Mouse (Mus musculus) olfactory bulb, adult 2 months (tissue): ENCODE data around the gene Btg2. TPM values are rescaled to one million over a fixed set of nuclear protein-coding genes. Genes with fewer than 3 reads are reported as not detected.

Experiments
- H3K27ac ChIP-seq: fragments of 200-500 bp; 2 replicates; pipeline ENCODE4 v1.5.1; 2012; ENCODE audit warnings: low read depth, low read length; ENCODE audit not compliant: insufficient read depth
- H3K4me1 ChIP-seq: fragments of 200-500 bp; 2 replicates; pipeline ENCODE4 v1.6.1; 2012; ENCODE audit warnings: low read length; ENCODE audit not compliant: control insufficient read depth, insufficient read depth
- H3K4me3 ChIP-seq: fragments of 200-500 bp; 2 replicates; pipeline ENCODE4 v1.5.1; 2012; ENCODE audit warnings: mild to moderate bottlenecking, low read depth, low read length, moderate library complexity; ENCODE audit not compliant: insufficient read depth
- CTCF ChIP-seq: fragments of 200-500 bp; IDR thresholded peaks from 2 replicates; pipeline ENCODE4 v1.5.1; 2012; ENCODE audit warnings: low read depth, mild to moderate bottlenecking, low read length, moderate library complexity; ENCODE audit not compliant: insufficient read depth
- POLR2A ChIP-seq: fragments of 200-500 bp; IDR thresholded peaks from 2 replicates; pipeline ENCODE4 v1.6.1; 2012; ENCODE audit warnings: mild to moderate bottlenecking, low read depth, low read length, moderate library complexity; ENCODE audit not compliant: insufficient read depth
- WGBS: fragments of 180-500 bp; shearing (Covaris S2); methylation state at CpG from one replicate; pipeline ENCODE4 v1.1.7; 2018; 5-methylcytosine and 5-hydroxymethylcytosine counted together
- polyA plus RNA-seq: library from polyadenylated mRNA; stranded (reverse); fragments of >200 nt; gene quantifications from 2 replicates; pipeline ENCODE4 v1.2.4, GENCODE M21; 2012; ENCODE audit warnings: low replicate concordance; ENCODE audit not compliant: missing spikeins, insufficient read depth, insufficient read length

Btg2 gene
- polyA plus RNA-seq, 1 experiment, result 111 TPM

DNA sequence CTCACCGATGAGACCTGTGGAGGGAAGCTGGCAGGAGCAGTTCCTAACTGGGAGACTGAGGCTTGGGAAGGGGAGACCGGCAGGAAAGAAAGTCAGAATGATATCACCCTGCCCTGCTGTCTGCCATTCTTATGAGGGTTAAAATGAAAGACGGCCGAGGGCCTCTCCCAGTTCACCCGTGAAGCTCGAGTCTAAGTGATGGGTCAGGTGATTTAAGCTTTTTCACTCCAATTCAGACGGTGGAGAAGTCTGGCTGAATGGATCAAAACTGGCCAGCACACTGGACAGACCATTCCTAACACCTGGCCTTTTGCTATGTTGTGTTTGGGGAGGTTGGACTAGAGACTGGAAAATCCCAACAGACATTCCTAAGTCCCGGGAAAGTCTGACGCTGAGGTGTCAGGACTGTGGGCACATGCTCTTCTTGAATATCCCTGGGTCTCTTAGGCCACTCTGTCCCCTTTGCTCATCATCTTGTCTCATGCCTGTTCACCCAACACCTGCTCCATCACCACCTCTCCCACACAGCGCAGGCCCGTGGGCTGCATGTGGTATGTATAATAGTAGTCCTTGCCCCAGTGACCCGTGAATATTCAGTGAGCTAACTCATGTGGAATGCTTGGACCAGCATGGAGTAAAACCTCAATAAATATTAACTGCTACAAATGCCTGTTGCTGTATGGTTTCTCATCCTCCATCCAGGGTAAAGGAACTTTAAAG, 20.8 kb upstream of the Btg2 start:
- TF ChIP-seq POLR2A (no peak), CTCF (no peak)
- H3K27ac ChIP-seq, result peak overlapping the region; percentile 87
- H3K4me3 ChIP-seq, result peak overlapping the region; percentile 50
- 34% methylated on average over 12 of the region's 12 CpGs for WGBS
- H3K4me1 ChIP-seq, result peaks cover 45% of the 10 kb centered on the region

DNA sequence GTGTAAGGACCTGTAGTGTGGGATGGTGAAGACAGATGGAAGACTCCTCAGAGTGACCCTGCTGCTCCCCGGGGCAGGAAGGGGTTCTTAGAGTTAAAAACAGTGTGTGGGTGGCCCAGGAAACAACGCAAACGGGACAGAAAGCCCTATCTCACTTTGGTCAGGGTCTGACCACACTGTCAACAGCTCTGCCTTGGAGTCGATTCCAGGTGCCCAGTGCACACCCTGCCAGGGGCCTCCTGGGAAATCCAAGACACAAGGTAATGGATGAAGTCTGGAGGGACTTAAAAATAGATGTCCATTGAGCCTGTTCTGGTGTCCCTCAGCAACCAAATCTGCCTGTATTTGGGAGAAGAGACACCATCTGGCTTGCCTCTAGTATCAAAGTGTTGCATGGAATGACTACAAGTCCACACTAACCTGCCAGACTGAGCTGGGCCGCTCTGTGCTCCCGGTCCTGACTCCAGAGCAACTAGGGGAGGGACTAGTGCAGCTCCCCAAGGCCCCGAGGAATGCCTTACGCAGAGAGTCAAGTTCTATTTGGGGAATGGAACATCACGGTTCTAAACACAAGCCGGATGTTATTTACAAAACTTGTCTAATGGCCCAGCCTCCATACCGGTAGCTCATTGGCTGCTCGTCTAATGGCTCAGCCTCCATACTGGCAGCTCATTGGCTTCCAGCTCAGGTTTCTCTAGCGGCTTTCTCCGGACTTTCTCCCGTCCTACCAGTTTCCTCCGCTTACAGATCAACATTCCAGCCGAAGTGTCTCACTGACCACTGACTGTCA, 20.0 kb upstream of the Btg2 start:
- TF ChIP-seq CTCF (no peak), POLR2A (0 out of 2 replicates have a peak, but pooled peaks have one; percentile 11)
- Histone ChIP-seq H3K4me3 (peak overlapping the region; percentile 50), H3K27ac (peak overlapping the region; percentile 91), H3K4me1 (peaks cover 48% of the 10 kb centered on the region)
- WGBS, result 13% methylated on average over 17 of the region's 17 CpGs

DNA sequence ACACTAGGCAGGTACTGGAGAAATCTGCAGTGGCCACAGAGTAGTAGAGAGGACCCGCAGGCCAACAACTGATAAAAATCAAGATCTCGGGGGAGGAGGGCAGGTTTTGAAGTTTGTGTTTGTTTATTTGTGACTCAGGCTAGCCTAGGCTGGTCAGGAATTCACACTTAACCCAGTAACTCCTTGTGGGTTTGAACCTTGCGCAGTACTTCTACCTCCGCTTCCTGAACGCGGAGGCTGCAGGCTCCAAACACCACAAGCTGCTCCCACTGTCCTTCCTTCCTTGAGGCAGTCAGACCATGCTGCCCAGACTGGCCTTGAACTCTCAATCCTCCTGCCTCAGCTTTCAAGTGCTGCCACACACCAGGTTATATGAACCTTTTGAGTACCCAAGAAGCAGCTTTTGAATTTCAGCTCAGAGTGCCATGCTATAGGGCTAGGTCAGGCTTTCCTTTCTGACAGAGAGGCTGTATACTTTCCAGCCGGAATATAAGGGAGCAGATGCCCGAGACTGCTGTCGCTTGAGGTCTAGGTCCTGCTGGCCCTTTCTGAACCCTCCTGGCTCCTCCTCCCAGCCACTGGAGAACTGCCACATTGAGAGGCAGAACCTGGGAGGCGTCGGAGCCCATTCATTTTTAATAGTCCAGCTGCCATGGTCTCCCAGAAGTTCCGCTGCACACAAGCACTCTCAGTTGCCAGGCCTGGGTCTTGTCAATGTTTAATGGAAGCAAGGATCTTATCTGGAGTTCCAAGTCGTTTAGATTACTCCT, 19.2 kb upstream of the Btg2 start:
- WGBS, result 65% methylated on average over 13 of the region's 13 CpGs

DNA sequence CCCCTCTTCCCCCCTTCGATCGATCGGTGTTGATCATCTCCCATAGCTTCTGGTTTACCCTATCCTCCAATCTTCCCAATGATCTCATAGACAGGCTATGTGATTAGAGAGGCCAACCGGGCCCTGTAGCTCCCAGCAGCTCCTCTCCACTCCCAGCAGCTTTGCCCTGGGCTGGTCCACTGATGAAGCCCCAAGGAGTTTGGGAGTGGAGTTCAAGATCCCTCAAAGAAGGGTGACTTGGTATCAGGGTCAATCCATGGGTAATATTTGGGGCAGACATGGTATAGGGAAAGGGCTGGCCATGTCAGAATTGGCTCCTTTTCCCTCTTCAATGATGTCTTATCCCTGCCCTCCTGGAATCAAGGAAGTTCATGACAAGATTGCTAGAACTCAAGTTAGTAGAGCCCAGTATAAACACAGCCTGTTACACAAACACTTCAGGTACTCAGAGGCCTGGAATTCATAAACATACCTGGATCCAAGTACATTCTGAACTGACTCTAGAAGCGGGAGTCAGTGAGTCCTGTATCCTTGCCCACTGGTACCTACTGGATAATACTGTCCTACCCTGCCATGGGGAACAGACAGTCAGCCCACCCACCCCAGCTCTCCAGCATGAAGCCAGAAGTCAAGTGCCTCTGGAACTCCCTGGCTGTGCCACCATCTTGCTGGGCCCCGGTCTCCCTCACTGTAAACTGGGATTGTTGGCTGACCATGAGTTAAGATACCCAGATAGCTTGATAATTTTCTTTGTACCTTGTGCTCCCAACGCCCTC, 18.3 kb upstream of the Btg2 start:
- 79% methylated on average over 7 of the region's 7 CpGs for WGBS
- Histone ChIP-seq H3K27ac (peak overlapping the region; percentile 62; the same call in 1 of the 2 replicates), H3K4me3 (no peak overlapping the region), H3K4me1 (peaks cover 64% of the 10 kb centered on the region)
- TF ChIP-seq CTCF (no peak), POLR2A (no peak)

More for the DNA sequence above, 19.2 kb upstream of the Btg2 start:
- Histone ChIP-seq H3K4me3 (no peak overlapping the region), H3K27ac (peak overlapping the region; percentile 91), H3K4me1 (peaks cover 56% of the 10 kb centered on the region)
- TF ChIP-seq CTCF (no peak), POLR2A (no peak)

DNA sequence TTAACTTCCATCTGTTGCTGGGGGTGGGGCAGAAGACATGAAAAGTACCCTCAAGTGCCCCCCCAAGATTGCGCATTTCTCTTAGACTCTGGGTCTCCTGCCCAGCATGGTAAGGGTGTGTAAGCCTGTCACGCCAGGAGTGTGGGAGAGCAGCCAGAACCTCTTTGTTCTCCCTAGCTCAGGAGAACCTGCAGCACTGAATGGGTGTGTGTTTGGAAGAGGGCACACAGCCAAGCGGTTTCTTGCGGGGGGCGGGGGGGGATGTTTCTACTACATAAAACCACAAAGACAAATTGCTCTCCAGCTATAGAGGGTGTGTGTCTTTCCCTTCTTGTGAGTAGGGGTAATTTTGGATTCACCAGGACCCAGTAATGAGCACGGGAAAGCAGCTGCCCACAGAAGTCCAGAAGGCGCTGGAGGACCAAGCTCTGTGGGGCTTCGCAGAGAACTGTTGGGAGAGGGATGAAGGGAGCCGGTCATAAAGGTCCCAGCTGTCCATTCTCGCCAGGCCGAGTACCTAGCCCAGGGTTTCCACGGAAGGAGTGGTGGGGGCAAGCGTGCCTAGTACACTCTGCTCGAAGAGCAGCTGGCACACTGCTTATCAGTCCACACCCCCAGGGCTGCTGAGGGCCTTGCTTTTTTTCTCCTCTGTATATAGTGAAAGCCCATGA, 17.5 kb upstream of the Btg2 start:
- 19% methylated on average over 14 of the region's 14 CpGs for WGBS
- no peak overlapping the region for H3K4me3 ChIP-seq
- H3K4me1 ChIP-seq, result peaks cover 64% of the 10 kb centered on the region
- TF ChIP-seq CTCF, result no peak
- no peak for TF ChIP-seq POLR2A
- peak overlapping the region; percentile 62; the same call in 1 of the 2 replicates for H3K27ac ChIP-seq

DNA sequence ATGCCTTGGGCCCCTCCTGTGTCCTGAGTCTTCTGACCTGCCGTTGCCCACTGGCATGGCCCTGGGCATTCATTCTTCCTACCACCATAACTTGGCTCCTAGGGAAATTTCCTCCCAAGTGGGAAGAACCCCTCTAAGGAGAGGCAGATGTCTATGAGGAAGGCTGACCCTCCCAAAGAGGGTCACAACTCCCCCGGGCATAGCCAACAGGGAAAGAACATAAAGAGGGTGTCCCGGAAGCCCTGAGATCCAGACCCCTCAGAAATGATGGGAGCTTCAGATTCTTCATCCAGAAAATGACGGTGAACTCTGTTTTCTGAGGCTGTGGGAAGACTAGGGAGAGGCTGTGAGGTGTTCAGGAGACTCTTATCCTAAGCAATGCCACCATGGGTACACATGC, 16.8 kb upstream of the Btg2 start:
- Histone ChIP-seq H3K27ac (no peak overlapping the region), H3K4me3 (no peak overlapping the region), H3K4me1 (peaks cover 64% of the 10 kb centered on the region)
- no peak for TF ChIP-seq POLR2A
- TF ChIP-seq CTCF, result no peak
- 68% methylated on average over 4 of the region's 4 CpGs for WGBS

DNA sequence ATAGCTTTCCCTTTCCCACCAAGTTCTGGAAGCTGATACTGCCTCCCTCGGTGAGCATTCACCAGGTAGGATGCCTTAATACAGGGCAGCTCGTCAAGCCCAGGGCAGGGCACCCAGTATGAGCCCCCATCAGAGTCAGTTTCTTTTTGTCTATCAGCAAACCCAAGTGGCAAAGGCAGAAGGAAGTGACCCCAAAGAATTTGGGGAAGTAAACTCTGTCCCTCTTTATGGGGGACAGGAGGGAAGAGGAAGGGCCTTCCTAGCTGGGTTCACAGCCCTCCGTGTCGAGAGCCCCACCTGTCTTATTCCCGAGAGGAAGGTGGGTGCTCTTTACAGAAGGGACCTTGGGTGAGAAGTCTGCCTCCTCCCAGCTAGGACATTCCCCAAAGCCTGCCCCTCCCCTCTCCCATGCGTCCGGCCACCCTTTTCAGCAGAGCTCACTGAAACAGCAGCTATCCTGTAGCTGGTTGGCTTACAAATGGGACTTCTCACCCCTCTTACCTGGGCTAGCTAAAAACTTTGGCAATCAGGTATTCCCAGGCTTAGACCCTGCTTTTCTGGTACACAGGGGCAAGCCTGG, 16.2 kb upstream of the Btg2 start:
- Histone ChIP-seq H3K4me1 (peaks cover 64% of the 10 kb centered on the region), H3K27ac (no peak overlapping the region), H3K4me3 (no peak overlapping the region)
- TF ChIP-seq CTCF (no peak), POLR2A (no peak)
- WGBS, result 75% methylated on average over 7 of the region's 7 CpGs
